Mouse (Mus musculus): ENCODE data around the gene Dock9.

Gene Dock9

GRCm38 (mm10) chr14:121791112-121791511, 6.5 kb downstream of the Dock9 start:
- DNase-seq: no peak

GRCm38 (mm10) chr14:121789273-121789672, 8.4 kb downstream of the Dock9 start:
- DNase-seq: no peak

GRCm38 (mm10) chr14:121788451-121788850, 9.2 kb downstream of the Dock9 start:
- DNase-seq: no peak

GRCm38 (mm10) chr14:121787430-121787829, 10.2 kb downstream of the Dock9 start:
- DNase-seq: no peak

- DNase-seq: no peak
Observed at GRCm38 (mm10) chr14:121786900-121787299, 10.7 kb downstream of the Dock9 start.

GRCm38 (mm10) chr14:121785394-121785793, 12.2 kb downstream of the Dock9 start:
- no peak for DNase-seq

GRCm38 (mm10) chr14:121780942-121781531, 16.6 kb downstream of the Dock9 start:
- DNase-seq: no peak

GRCm38 (mm10) chr14:121780144-121780913, 17.3 kb downstream of the Dock9 start:
- DNase-seq: no peak

- no peak for DNase-seq
Observed at GRCm38 (mm10) chr14:121779620-121780019, 18.0 kb downstream of the Dock9 start.

GRCm38 (mm10) chr14:121777279-121777831, 20.3 kb downstream of the Dock9 start:
- DNase-seq: no peak

GRCm38 (mm10) chr14:121776749-121777148, 20.9 kb downstream of the Dock9 start:
- DNase-seq: no peak

GRCm38 (mm10) chr14:121762021-121762452, 35.6 kb downstream of the Dock9 start:
- no peak for DNase-seq

GRCm38 (mm10) chr14:121760403-121760802, 37.2 kb downstream of the Dock9 start:
- no peak for DNase-seq

GRCm38 (mm10) chr14:121754110-121754509, 43.5 kb downstream of the Dock9 start:
- DNase-seq: no peak

- no peak for DNase-seq
Observed at GRCm38 (mm10) chr14:121752686-121753426, 44.8 kb downstream of the Dock9 start.

- no peak for DNase-seq
Observed at GRCm38 (mm10) chr14:121749606-121750005, 48.0 kb downstream of the Dock9 start.

- no peak for DNase-seq
Observed at GRCm38 (mm10) chr14:121749084-121749483, 48.6 kb downstream of the Dock9 start.

GRCm38 (mm10) chr14:121747360-121747759, 50.3 kb downstream of the Dock9 start:
- DNase-seq: no peak

GRCm38 (mm10) chr14:121743787-121744417, 53.7 kb downstream of the Dock9 start:
- DNase-seq: no peak

- peak; percentile 67 for DNase-seq
Observed at GRCm38 (mm10) chr14:121738431-121739403, 58.9 kb downstream of the Dock9 start.

GRCm38 (mm10) chr14:121737277-121737676, 60.4 kb downstream of the Dock9 start:
- DNase-seq: peak; percentile 71

- DNase-seq: no peak
Observed at GRCm38 (mm10) chr14:121735678-121736077, 62.0 kb downstream of the Dock9 start.

Data from right cerebral cortex, postnatal 25 days (tissue).